Mouse (Mus musculus) bone marrow macrophage, adult 2 months (primary cell): ENCODE results near the gene Celf5.

Experiments used
- CTCF ChIP-seq: IDR thresholded peaks from 2 replicates; pipeline ENCODE4 v1.5.1; 2012; ENCODE audit warnings: low read depth, mild to moderate bottlenecking, low read length, moderate library complexity
- POLR2A ChIP-seq: IDR thresholded peaks from 2 replicates; pipeline ENCODE4 v1.6.1; 2012; ENCODE audit warnings: mild to moderate bottlenecking, low read depth, low read length, borderline replicate concordance

- no peak for TF ChIP-seq CTCF
- no peak for TF ChIP-seq POLR2A
Observed at GRCm38 (mm10) chr10:81467670-81468235, 14.8 kb downstream of the Celf5 start.
